ENCODE assay signal across 11 mouse cellular contexts in the genomic region with DNA sequence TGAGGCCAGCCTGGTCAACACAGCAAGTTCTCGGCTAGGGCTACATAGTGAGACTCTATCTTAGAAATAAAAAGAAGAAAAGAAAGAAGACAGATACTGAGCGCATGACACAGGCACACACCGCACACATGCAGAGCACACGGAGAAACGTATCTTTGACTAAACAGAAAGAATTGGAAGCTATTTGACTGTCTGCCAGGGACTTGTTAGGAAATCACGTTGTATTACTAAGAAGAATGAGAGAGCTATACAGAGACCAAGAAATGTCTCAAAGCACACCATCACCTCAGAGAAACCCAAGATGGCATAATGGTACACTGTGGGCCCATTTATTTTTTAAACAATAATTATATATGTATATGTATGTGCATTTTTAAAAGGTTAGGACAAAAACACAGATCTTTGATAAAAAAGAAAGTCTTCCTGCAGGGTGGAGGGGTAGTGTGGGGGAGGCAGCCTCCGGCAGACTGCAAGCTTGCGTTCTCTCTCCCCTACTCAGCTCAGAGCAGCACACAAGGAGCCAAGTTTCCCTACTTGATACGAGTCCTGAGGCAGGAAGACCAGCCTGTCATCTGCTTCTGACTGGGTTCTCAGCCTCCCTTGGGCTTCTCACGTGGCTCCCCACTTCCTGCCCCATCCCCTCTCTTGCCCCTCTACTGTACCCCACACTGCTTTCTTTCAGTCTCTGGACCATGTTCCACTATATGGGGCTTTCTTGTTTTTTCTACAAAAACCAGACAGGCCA.
DNase-seq lines count a peak whose midpoint lies in the region; ATAC-seq lines count a peak whose summit lies in the region.
"Had no signal": no experiment of that assay in that cellular context is flagged by ENCODE, and none has a peak within 500 bp of the region (broad histone marks: within the 10 kb centered on the region; RNA-seq: fewer than 3 reads in every experiment).

No protein-coding gene starts in this region.

- ATAC-seq in activated CD4-positive, CD25-positive, alpha-beta regulatory T cell, adult 4 months = peak; percentile 43
- ATAC-seq: hindbrain, embryonic 16.5 days had no signal

- intact Hi-C loops in left cerebral cortex, postnatal 36 days (cut with DNase I) = no loop called here

- DNase-seq in layer of hippocampus, adult 9-11 months = peak; percentile 38
- DNase-seq in layer of hippocampus, postnatal 25 days (ENCODE audit: extremely low spot score in 1 of 2, low spot score in 1 of 2) = no peak
- peak; percentile 28 for DNase-seq in CD4-positive, CD25-positive, alpha-beta regulatory T cell, adult 2 months (ENCODE audit: low read depth, low spot score)
- DNase-seq in telencephalon, adult 2 months (ENCODE audit: low read depth, low spot score) = peak; percentile 52
- no peak for DNase-seq in cerebellum, postnatal 4 days (ENCODE audit: low spot score in 2 of 2)
- no peak for DNase-seq in left cerebral cortex, postnatal 36 days (ENCODE audit: low spot score in 2 of 2)
- DNase-seq: cerebellum, adult 11 months; kidney, adult 9 months; lung, adult 2 months had no signal

Comparison
In these comparisons a context has a peak if more than half of its experiments do, and no peak if none do; other contexts are left out.
1. DNase-seq: peak in layer of hippocampus, adult 9-11 months (single experiment), CD4-positive, CD25-positive, alpha-beta regulatory T cell, adult 2 months (single experiment) and telencephalon, adult 2 months (single experiment); none in layer of hippocampus, postnatal 25 days (0 of 2), cerebellum, postnatal 4 days (0 of 2) and left cerebral cortex, postnatal 36 days (0 of 2).